Mouse (Mus musculus) WW6 (cell line): ENCODE data around the gene Mrpl27.
"Not testable (repeated sequence)": the region's sequence is repeated elsewhere in the genome, so short reads cannot be mapped to it uniquely, and the experiment has no call there.

ENCODE experiments used
- DNase-seq: peaks from one replicate; pipeline ENCODE4 v3.0.0-alpha.2; 2013; ENCODE audit warnings: low read depth, low spot score

The Mrpl27 gene

GRCm38 (mm10) chr11:94653663-94654436, at the start of gene Mrpl27, which contains the start of gene Eme1:
Gene Mrpl27 (plus strand): TSS chr11:94653767.
Gene Eme1 (minus strand): TSS chr11:94653964.
- peak; percentile 63 for DNase-seq

- no peak for DNase-seq
These were observed 42.5 kb upstream of the Mrpl27 start for GRCm38 (mm10) chr11:94610744-94611740.

- DNase-seq: no peak
These were observed 39.0 kb upstream of the Mrpl27 start for GRCm38 (mm10) chr11:94614603-94615002.

- DNase-seq: no peak
These were observed 38.1 kb upstream of the Mrpl27 start for GRCm38 (mm10) chr11:94615494-94615893.

GRCm38 (mm10) chr11:94617646-94618045, 35.9 kb upstream of the Mrpl27 start:
- DNase-seq: no peak

- DNase-seq: no peak
These were observed 32.7 kb upstream of the Mrpl27 start for GRCm38 (mm10) chr11:94620766-94621457.

GRCm38 (mm10) chr11:94621458-94621852, 32.1 kb upstream of the Mrpl27 start:
- no peak for DNase-seq

- DNase-seq: no peak
These were observed 31.4 kb upstream of the Mrpl27 start for GRCm38 (mm10) chr11:94622162-94622561.

- peak; percentile 83 for DNase-seq
These were observed 24.2 kb upstream of the Mrpl27 start, which contains the start of gene Lrrc59 for GRCm38 (mm10) chr11:94629199-94629883. Gene Lrrc59 (plus strand): TSS chr11:94629767.

- DNase-seq: no peak
These were observed 23.7 kb upstream of the Mrpl27 start for GRCm38 (mm10) chr11:94629884-94630198.

- no peak for DNase-seq
These were observed 23.2 kb upstream of the Mrpl27 start for GRCm38 (mm10) chr11:94630199-94631011.

GRCm38 (mm10) chr11:94631969-94632368, 21.6 kb upstream of the Mrpl27 start:
- no peak for DNase-seq

GRCm38 (mm10) chr11:94632988-94633387, 20.6 kb upstream of the Mrpl27 start:
- no peak for DNase-seq

GRCm38 (mm10) chr11:94634431-94634830, 19.1 kb upstream of the Mrpl27 start:
- no peak for DNase-seq

GRCm38 (mm10) chr11:94644461-94645219, 8.9 kb upstream of the Mrpl27 start:
- DNase-seq: no peak

- DNase-seq: no peak
These were observed 7.1 kb upstream of the Mrpl27 start for GRCm38 (mm10) chr11:94646457-94646856.

- DNase-seq: not testable (repeated sequence)
These were observed 2.3 kb upstream of the Mrpl27 start for GRCm38 (mm10) chr11:94651241-94651640.

GRCm38 (mm10) chr11:94652973-94653372, 594 bp upstream of the Mrpl27 start:
- DNase-seq: no peak

- DNase-seq: no peak
These were observed 7.8 kb downstream of the Mrpl27 start for GRCm38 (mm10) chr11:94661344-94661743.

GRCm38 (mm10) chr11:94665281-94665680, 11.7 kb downstream of the Mrpl27 start:
- DNase-seq: no peak
